Mouse (Mus musculus): ENCODE measurements at regions not wholly inside any gene's neighbourhood (a gene's known extent, or its start where the extent isn't known, plus 50 kb on each side); places are given as distances from the start of the nearest gene placed in this dataset.

- no peak for TF ChIP-seq CTCF (IDR thresholded peaks at IDR 0.05; ENCODE audit: extremely low read depth, insufficient read length, insufficient replicate concordance, low read depth, low read length)
- TF ChIP-seq POLR2A (IDR thresholded peaks at IDR 0.05; ENCODE audit: low read depth, low read length): no peak
Observed at GRCm38 (mm10) chr3:143784353-143784791, 420.6 kb downstream of the Lmo4 start.

Data from small intestine, adult 2 months (tissue).